Mouse (Mus musculus) hindbrain, embryonic 11.5 days (tissue): Measurements from ENCODE around the gene Hoxd8. TPM values are rescaled to one million over a fixed set of nuclear protein-coding genes. Genes with fewer than 3 reads are reported as not detected.

ENCODE experiments used
- ATAC-seq: fragments of 200-750 bp; cut with Nextera tagmentation; 2 replicates; pipeline ENCODE4 v1.8.0; 2017; ENCODE audit warnings: mild to moderate bottlenecking, moderate TSS enrichment, moderate library complexity; ENCODE audit not compliant: low FRiP score
- DNase-seq: peaks from one replicate; pipeline ENCODE4 v3.0.0-alpha.2; 2015; ENCODE audit warnings: low spot score
- H3K27ac ChIP-seq: fragments of 300-500 bp; sonication (generic); 2 replicates; pipeline ENCODE4 v1.5.1; 2014; ENCODE audit warnings: mild to moderate bottlenecking, low read depth, low read length
- H3K27me3 ChIP-seq: fragments of 300-500 bp; sonication (generic); 2 replicates; pipeline ENCODE4 v1.6.1; 2014; ENCODE audit warnings: mild to moderate bottlenecking, low read length, moderate library complexity, mixed read lengths; ENCODE audit not compliant: control insufficient read depth, insufficient read depth
- H3K36me3 ChIP-seq: fragments of 300-500 bp; sonication (generic); 2 replicates; pipeline ENCODE4 v1.6.1; 2014; ENCODE audit warnings: mild to moderate bottlenecking, low read length, moderate library complexity, mixed read lengths; ENCODE audit not compliant: control insufficient read depth, insufficient read depth
- H3K4me1 ChIP-seq: fragments of 300-500 bp; sonication (generic); replicated peaks from 2 replicates; pipeline ENCODE4 v1.6.1; 2014; ENCODE audit warnings: low read length, mixed read lengths; ENCODE audit not compliant: control insufficient read depth, insufficient read depth
- H3K4me2 ChIP-seq: fragments of 300-500 bp; sonication (generic); replicated peaks from 2 replicates; pipeline ENCODE4 v1.6.1; 2014; ENCODE audit warnings: mild to moderate bottlenecking, low read depth, low read length
- H3K4me3 ChIP-seq: fragments of 300-500 bp; sonication (generic); 2 replicates; pipeline ENCODE4 v1.5.1; 2014; ENCODE audit warnings: low read depth, low read length
- H3K9ac ChIP-seq: fragments of 300-500 bp; sonication (generic); 2 replicates; pipeline ENCODE4 v1.6.1; 2014; ENCODE audit warnings: low read depth, low read length
- H3K9me3 ChIP-seq: fragments of 300-500 bp; sonication (generic); 2 replicates; pipeline ENCODE4 v1.6.1; 2016; ENCODE audit warnings: low read length; ENCODE audit not compliant: control insufficient read depth
- WGBS: fragments of 180-500 bp; shearing (Covaris S2); extraction: QIAGEN DNeasy Blood & Tissue Kit; methylation state at CpG from one replicate; pipeline ENCODE4 v1.1.7; 2014; 5-methylcytosine and 5-hydroxymethylcytosine counted together
- polyA plus RNA-seq: library from polyadenylated mRNA; unstranded; fragments of >200 nt; fragmentation: Nextera tagmentation; extraction: Ambion mirVana; gene quantifications from 2 replicates; pipeline ENCODE4 v1.2.1, GENCODE M21; 2014

The Hoxd8 gene
- polyA plus RNA-seq, 1 experiment from 2014 or later: 0.19 TPM

- Histone ChIP-seq H3K4me2 (no peak overlapping the region), H3K27ac (no peak overlapping the region), H3K4me1 (peaks cover 7% of the 10 kb centered on the region), H3K4me3 (no peak overlapping the region), H3K9ac (no peak overlapping the region), H3K9me3 (no peaks in the 10 kb centered on the region), H3K27me3 (peaks cover 92% of the 10 kb centered on the region), H3K36me3 (no peaks in the 10 kb centered on the region)
- no peak for ATAC-seq
- WGBS: 2% methylated on average over 17 of the region's 17 CpGs
- DNase-seq: no peak
Observed at GRCm38 (mm10) chr2:74699053-74699430, 5.4 kb upstream of the Hoxd8 start.

GRCm38 (mm10) chr2:74699664-74700545, 4.5 kb upstream of the Hoxd8 start:
- H3K27me3 ChIP-seq: peaks cover 92% of the 10 kb centered on the region
- H3K4me1 ChIP-seq: peaks cover 7% of the 10 kb centered on the region
- no peaks in the 10 kb centered on the region for H3K9me3 ChIP-seq
- no peaks in the 10 kb centered on the region for H3K36me3 ChIP-seq
- no peak overlapping the region for H3K4me3 ChIP-seq
- WGBS: 2% methylated on average over 23 of the region's 23 CpGs
- DNase-seq (no peak), ATAC-seq (no peak)
- H3K27ac ChIP-seq: no peak overlapping the region
- H3K4me2 ChIP-seq: no peak overlapping the region
- H3K9ac ChIP-seq: no peak overlapping the region

GRCm38 (mm10) chr2:74700546-74701112, 3.8 kb upstream of the Hoxd8 start:
- H3K9ac ChIP-seq: no peak overlapping the region
- no peak overlapping the region for H3K4me2 ChIP-seq
- peaks cover 10% of the 10 kb centered on the region for H3K4me1 ChIP-seq
- no peaks in the 10 kb centered on the region for H3K36me3 ChIP-seq
- ATAC-seq (no peak), DNase-seq (no peak)
- peaks cover 92% of the 10 kb centered on the region for H3K27me3 ChIP-seq
- no peaks in the 10 kb centered on the region for H3K9me3 ChIP-seq
- H3K27ac ChIP-seq: no peak overlapping the region
- no peak overlapping the region for H3K4me3 ChIP-seq
- WGBS: 2% methylated on average over 22 of the region's 22 CpGs

- H3K27ac ChIP-seq: no peak overlapping the region
- H3K36me3 ChIP-seq: no peaks in the 10 kb centered on the region
- DNase-seq (peak; percentile 94), ATAC-seq (no peak)
- WGBS: 11% methylated on average over 17 of the region's 17 CpGs
- no peak overlapping the region for H3K4me2 ChIP-seq
- H3K9me3 ChIP-seq: no peaks in the 10 kb centered on the region
- peaks cover 89% of the 10 kb centered on the region for H3K27me3 ChIP-seq
- H3K9ac ChIP-seq: no peak overlapping the region
- H3K4me3 ChIP-seq: no peak overlapping the region
- H3K4me1 ChIP-seq: peaks cover 10% of the 10 kb centered on the region
Observed at GRCm38 (mm10) chr2:74701949-74702819, 2.2 kb upstream of the Hoxd8 start.

- DNase-seq: no peak
- H3K27me3 ChIP-seq: peaks cover 89% of the 10 kb centered on the region
Observed at GRCm38 (mm10) chr2:74702820-74703219, 1.6 kb upstream of the Hoxd8 start.

GRCm38 (mm10) chr2:74703317-74703716, 1.1 kb upstream of the Hoxd8 start:
- H3K27me3 ChIP-seq: peaks cover 89% of the 10 kb centered on the region
- ATAC-seq (no peak), DNase-seq (no peak)
- H3K36me3 ChIP-seq: no peaks in the 10 kb centered on the region
- H3K9ac ChIP-seq: no peak overlapping the region
- no peak overlapping the region for H3K4me3 ChIP-seq
- no peak overlapping the region for H3K27ac ChIP-seq
- H3K4me2 ChIP-seq: no peak overlapping the region
- no peaks in the 10 kb centered on the region for H3K9me3 ChIP-seq
- peaks cover 5% of the 10 kb centered on the region for H3K4me1 ChIP-seq
- WGBS: 2% methylated on average over 10 of the region's 10 CpGs

More at GRCm38 (mm10) chr2:74702820-74703219, 1.6 kb upstream of the Hoxd8 start:
- Histone ChIP-seq H3K9ac (no peak overlapping the region), H3K9me3 (no peaks in the 10 kb centered on the region), H3K4me3 (no peak overlapping the region), H3K4me2 (no peak overlapping the region), H3K36me3 (no peaks in the 10 kb centered on the region), H3K27ac (no peak overlapping the region), H3K4me1 (peaks cover 8% of the 10 kb centered on the region)
- ATAC-seq: no peak
- WGBS: 11% methylated on average over 6 of the region's 6 CpGs

GRCm38 (mm10) chr2:74703720-74704392, 559 bp upstream of the Hoxd8 start:
- Histone ChIP-seq H3K4me2 (no peak overlapping the region), H3K9ac (no peak overlapping the region), H3K27me3 (peaks cover 89% of the 10 kb centered on the region), H3K4me1 (peaks cover 3% of the 10 kb centered on the region), H3K4me3 (no peak overlapping the region), H3K27ac (no peak overlapping the region), H3K9me3 (no peaks in the 10 kb centered on the region), H3K36me3 (no peaks in the 10 kb centered on the region)
- WGBS: 1% methylated on average over 26 of the region's 26 CpGs
- DNase-seq: no peak
- ATAC-seq: no peak

- Histone ChIP-seq H3K4me3 (peak overlapping the region; percentile 30), H3K27ac (no peak overlapping the region), H3K9ac (peak overlapping the region; percentile 38; the same call in 1 of the 2 replicates), H3K36me3 (no peaks in the 10 kb centered on the region), H3K27me3 (peaks cover 89% of the 10 kb centered on the region), H3K4me1 (peaks cover 3% of the 10 kb centered on the region), H3K9me3 (no peaks in the 10 kb centered on the region), H3K4me2 (peak overlapping the region; percentile 62)
- DNase-seq (no peak), ATAC-seq (peak; percentile 59)
- WGBS: under 1% methylated on average over 26 of the region's 66 CpGs
Observed at GRCm38 (mm10) chr2:74704999-74705466, 618 bp downstream of the Hoxd8 start.
